Mouse (Mus musculus) C2C12 (cell line): ENCODE measurements around the gene Acvr1.

Source experiments
- CTCF ChIP-seq: IDR thresholded peaks from one replicate; pipeline ENCODE4 v1.5.1; 2011; ENCODE audit not compliant: control insufficient read depth, insufficient read depth, insufficient read length
- MAX ChIP-seq: IDR thresholded peaks from one replicate; pipeline ENCODE4 v1.6.1; 2011; ENCODE audit warnings: mild to moderate bottlenecking, control low read depth
- MYOG ChIP-seq: IDR thresholded peaks from one replicate; pipeline ENCODE4 v1.6.1; 2011; ENCODE audit not compliant: control insufficient read depth, insufficient read length; ENCODE audit errors: extremely low read depth

DNA sequence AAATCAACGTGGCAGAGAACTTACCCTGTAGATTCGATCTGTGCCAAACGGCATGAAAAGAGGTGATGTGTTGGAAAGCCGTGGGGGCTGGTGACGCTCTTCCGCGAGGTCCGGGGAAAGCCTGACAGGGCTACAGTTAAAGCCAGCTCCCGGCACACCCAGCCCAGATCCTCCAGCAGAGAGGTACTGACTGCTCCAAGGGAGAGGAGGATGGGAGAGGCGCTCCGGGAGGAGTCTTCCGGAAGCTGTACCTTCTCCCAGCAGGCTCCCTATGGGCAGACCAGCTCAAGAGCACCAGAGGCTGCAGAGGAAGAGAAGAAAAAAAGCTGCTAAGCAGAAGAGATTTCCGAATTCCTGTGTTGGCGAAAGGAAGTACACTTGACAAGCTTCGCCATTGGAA is 51.0 kb downstream of the Acvr1 start:
- TF ChIP-seq MAX (no peak), CTCF (no peak), MYOG (no peak)
